Mouse (Mus musculus): Measurements from ENCODE around the gene Tex101.
"Not testable (repeated sequence)": the region's sequence is repeated elsewhere in the genome, so short reads cannot be mapped to it uniquely, and the experiment has no call there.

Gene Tex101

GRCm38 (mm10) chr7:24636264-24636663 is 40.2 kb downstream of the Tex101 start, which contains the start of gene Lypd3:
Gene Lypd3 (plus strand): TSS chr7:24636550.
- DNase-seq (ENCODE audit: low spot score in 2 of 2), result no peak

- DNase-seq (ENCODE audit: low spot score in 2 of 2), result no peak
Observed at GRCm38 (mm10) chr7:24630116-24630880, 46.2 kb downstream of the Tex101 start.

GRCm38 (mm10) chr7:24629672-24630071 is 46.8 kb downstream of the Tex101 start:
- DNase-seq (ENCODE audit: low spot score in 2 of 2), result no peak

- peak; percentile 20 to 26 for DNase-seq (ENCODE audit: low spot score in 2 of 2)
Observed at GRCm38 (mm10) chr7:24628685-24629610, 47.5 kb downstream of the Tex101 start.

- no peak for DNase-seq (ENCODE audit: low spot score in 2 of 2)
Observed at GRCm38 (mm10) chr7:24622967-24623366, 53.5 kb downstream of the Tex101 start.

GRCm38 (mm10) chr7:24621193-24621592 is 55.3 kb downstream of the Tex101 start:
- DNase-seq (ENCODE audit: low spot score in 2 of 2), result no peak

GRCm38 (mm10) chr7:24619671-24620397 is 56.6 kb downstream of the Tex101 start:
- DNase-seq (ENCODE audit: low spot score in 2 of 2), result no peak

- DNase-seq (ENCODE audit: low spot score in 2 of 2), result not testable (repeated sequence)
Observed at GRCm38 (mm10) chr7:24618374-24618773, 58.1 kb downstream of the Tex101 start.
